Mouse (Mus musculus): Measurements from ENCODE around the gene Atg16l1.
A peak's percentile ranks its signal among the peaks of the same experiment; 100 is the strongest.

Gene Atg16l1

GRCm38 (mm10) chr1:87828926-87829580, 73.4 kb downstream of the Atg16l1 start:
- DNase-seq (ENCODE audit: low read depth, low spot score) = peak; percentile 66

- peak; percentile 84 for DNase-seq (ENCODE audit: low read depth, low spot score)
Measured at GRCm38 (mm10) chr1:87829621-87830211, 74.0 kb downstream of the Atg16l1 start.

- DNase-seq (ENCODE audit: low read depth, low spot score) = no peak
Measured at GRCm38 (mm10) chr1:87836453-87836852, 80.8 kb downstream of the Atg16l1 start.

GRCm38 (mm10) chr1:87837018-87837417, 81.3 kb downstream of the Atg16l1 start:
- no peak for DNase-seq (ENCODE audit: low read depth, low spot score)

- no peak for DNase-seq (ENCODE audit: low read depth, low spot score)
Measured at GRCm38 (mm10) chr1:87840411-87841208, 84.9 kb downstream of the Atg16l1 start.
